Mouse (Mus musculus) limb, embryonic 14.5 days (tissue): ENCODE data around the gene 4930548H24Rik. TPM values are rescaled to one million over a fixed set of nuclear protein-coding genes. Genes with fewer than 3 reads are reported as not detected.

Experiments used
- ATAC-seq: fragments of 200-750 bp; cut with Nextera tagmentation; 2 replicates; pipeline ENCODE4 v1.8.0; 2017; ENCODE audit warnings: low read depth, moderate number of reproducible peaks, moderate TSS enrichment; ENCODE audit not compliant: low FRiP score
- DNase-seq: peaks from one replicate; pipeline ENCODE4 v3.0.0-alpha.2; 2015; ENCODE audit warnings: low spot score
- H3K27ac ChIP-seq: fragments of 300-500 bp; sonication (generic); replicated peaks from 2 replicates; pipeline ENCODE4 v1.5.1; 2014; ENCODE audit warnings: low read depth, mild to moderate bottlenecking, low read length, moderate library complexity, mixed read lengths
- H3K27me3 ChIP-seq: fragments of 300-500 bp; sonication (generic); 2 replicates; pipeline ENCODE4 v1.6.1; 2014; ENCODE audit warnings: low read length, mixed read lengths; ENCODE audit not compliant: control insufficient read depth, insufficient read depth
- H3K36me3 ChIP-seq: fragments of 300-500 bp; sonication (generic); 2 replicates; pipeline ENCODE4 v1.6.1; 2014; ENCODE audit warnings: mild to moderate bottlenecking, low read length, moderate library complexity, mixed read lengths; ENCODE audit not compliant: control insufficient read depth, insufficient read depth
- H3K4me1 ChIP-seq: fragments of 300-500 bp; sonication (generic); 2 replicates; pipeline ENCODE4 v1.6.1; 2014; ENCODE audit warnings: antibody characterized with exemption, low read length, mixed read lengths; ENCODE audit not compliant: control insufficient read depth, insufficient read depth
- H3K4me2 ChIP-seq: fragments of 300-500 bp; sonication (generic); replicated peaks from 2 replicates; pipeline ENCODE4 v1.6.1; 2014; ENCODE audit warnings: low read depth, mild to moderate bottlenecking, low read length, moderate library complexity; ENCODE audit not compliant: severe bottlenecking
- H3K4me3 ChIP-seq: fragments of 300-500 bp; sonication (generic); replicated peaks from 2 replicates; pipeline ENCODE4 v1.5.1; 2014; ENCODE audit warnings: low read length
- H3K9ac ChIP-seq: fragments of 300-500 bp; sonication (generic); 2 replicates; pipeline ENCODE4 v1.6.1; 2014; ENCODE audit warnings: mild to moderate bottlenecking, low read depth, low read length, moderate library complexity; ENCODE audit not compliant: severe bottlenecking
- H3K9me3 ChIP-seq: fragments of 300-500 bp; sonication (generic); 2 replicates; pipeline ENCODE4 v1.6.1; 2016; ENCODE audit warnings: low read length; ENCODE audit not compliant: control insufficient read depth
- POLR2A ChIP-seq: fragments of 200-500 bp; IDR thresholded peaks from 2 replicates; pipeline ENCODE4 v1.8.0; 2012; ENCODE audit warnings: inconsistent platforms, mild to moderate bottlenecking, moderate library complexity, borderline replicate concordance; ENCODE audit not compliant: insufficient read depth, insufficient read length; ENCODE audit errors: extremely low read depth
- WGBS: fragments of 180-500 bp; shearing (Covaris S2); extraction: QIAGEN DNeasy Blood & Tissue Kit; methylation state at CpG from one replicate; pipeline ENCODE4 v1.1.7; 2014; 5-methylcytosine and 5-hydroxymethylcytosine counted together
- polyA plus RNA-seq, 2 experiments: library from polyadenylated mRNA; depleted of rRNA in 1 of 2; stranded (reverse) in 1 of 2; unstranded in 1 of 2; fragments of >200 nt; fragmentation: Nextera tagmentation in 1 of 2; extraction: Ambion mirVana in 1 of 2; gene quantifications; 2 replicates each; pipeline versions ENCODE4 v1.2.1 to v1.2.3; 2012 to 2014

The 4930548H24Rik gene
- polyA plus RNA-seq, 2 experiments: 0.06 TPM; not detected in 1

DNA sequence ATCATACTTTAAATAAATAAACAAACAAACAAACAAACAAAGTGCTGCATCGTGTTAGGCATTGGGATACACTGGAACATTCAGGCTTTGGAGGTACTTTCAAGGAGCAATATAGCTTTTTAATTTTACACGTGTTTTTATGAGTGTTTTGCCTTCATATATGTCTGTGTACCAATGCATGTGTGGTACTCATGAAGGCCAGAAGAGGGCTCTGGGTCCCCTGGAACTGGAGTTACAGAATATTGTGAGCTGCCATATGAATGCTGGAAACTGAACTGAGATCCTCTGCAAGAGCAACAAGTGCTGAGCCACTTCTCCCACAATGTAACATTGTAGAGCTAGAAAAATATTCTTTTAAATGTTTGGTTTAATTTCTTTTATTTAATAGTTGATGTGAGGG is 49.7 kb downstream of the 4930548H24Rik start:
- H3K27me3 ChIP-seq: no peaks in the 10 kb centered on the region
- no peak overlapping the region for H3K4me2 ChIP-seq
- TF ChIP-seq POLR2A: no peak
- H3K4me1 ChIP-seq: no peaks in the 10 kb centered on the region
- DNase-seq (no peak), ATAC-seq (no peak)
- no peak overlapping the region for H3K27ac ChIP-seq
- no peak overlapping the region for H3K4me3 ChIP-seq
- H3K36me3 ChIP-seq: peaks cover 90% of the 10 kb centered on the region
- no peaks in the 10 kb centered on the region for H3K9me3 ChIP-seq
- no peak overlapping the region for H3K9ac ChIP-seq
- 83% methylated on average over 2 of the region's 2 CpGs for WGBS

Other genes with a start within 250 kb of the 4930548H24Rik start
- 161 and 181 TPM in 2 replicates for gene Nrbp1, start 244.9 kb upstream of the 4930548H24Rik start, polyA plus RNA-seq (2012; rRNA removed)
- gene Nrbp1, start 244.9 kb upstream of the 4930548H24Rik start, polyA plus RNA-seq (2014; fragmentation: Nextera tagmentation; extraction: Ambion mirVana): 157 and 166 TPM in 2 replicates
- gene Gm9970, start 244.5 kb upstream of the 4930548H24Rik start, polyA plus RNA-seq (2012; rRNA removed): 0.15 TPM in 1 of 2 replicates, not detected in the other
- gene Gm9970, start 244.5 kb upstream of the 4930548H24Rik start, polyA plus RNA-seq (2014; fragmentation: Nextera tagmentation; extraction: Ambion mirVana): 0.40 TPM in 1 of 2 replicates, not detected in the other
- 25.2 and 31.4 TPM in 2 replicates for gene Krtcap3, start 234.0 kb upstream of the 4930548H24Rik start, polyA plus RNA-seq (2012; rRNA removed)
- 10.2 and 16.4 TPM in 2 replicates for gene Krtcap3, start 234.0 kb upstream of the 4930548H24Rik start, polyA plus RNA-seq (2014; fragmentation: Nextera tagmentation; extraction: Ambion mirVana)
- gene Ift172, start 194.6 kb upstream of the 4930548H24Rik start, polyA plus RNA-seq (2012; rRNA removed): 53.3 and 64.2 TPM in 2 replicates
- gene Ift172, start 194.6 kb upstream of the 4930548H24Rik start, polyA plus RNA-seq (2014; fragmentation: Nextera tagmentation; extraction: Ambion mirVana): 41.6 and 46.1 TPM in 2 replicates
- gene Fndc4, start 189.7 kb upstream of the 4930548H24Rik start, polyA plus RNA-seq (2012; rRNA removed): 174 and 211 TPM in 2 replicates
- gene Fndc4, start 189.7 kb upstream of the 4930548H24Rik start, polyA plus RNA-seq (2014; fragmentation: Nextera tagmentation; extraction: Ambion mirVana): 93.9 and 101 TPM in 2 replicates
- 0.47 and 1.2 TPM in 2 replicates for gene Gckr, start 188.3 kb upstream of the 4930548H24Rik start, polyA plus RNA-seq (2012; rRNA removed)
- gene Gckr, start 188.3 kb upstream of the 4930548H24Rik start, polyA plus RNA-seq (2014; fragmentation: Nextera tagmentation; extraction: Ambion mirVana): 0.36 TPM in 1 of 2 replicates, not detected in the other
- gene Zfp512, start 33.3 kb upstream of the 4930548H24Rik start, polyA plus RNA-seq (2012; rRNA removed): 40.9 and 41.5 TPM in 2 replicates
- gene Zfp512, start 33.3 kb upstream of the 4930548H24Rik start, polyA plus RNA-seq (2014; fragmentation: Nextera tagmentation; extraction: Ambion mirVana): 38.1 and 47.1 TPM in 2 replicates
- gene Gpn1, start 9.0 kb downstream of the 4930548H24Rik start, polyA plus RNA-seq (2012; rRNA removed): 25.7 and 27.8 TPM in 2 replicates
- 47.1 and 53.4 TPM in 2 replicates for gene Gpn1, start 9.0 kb downstream of the 4930548H24Rik start, polyA plus RNA-seq (2014; fragmentation: Nextera tagmentation; extraction: Ambion mirVana)
- 19.5 and 20.2 TPM in 2 replicates for gene Slc4a1ap, start 41.3 kb downstream of the 4930548H24Rik start, polyA plus RNA-seq (2012; rRNA removed)
- gene Slc4a1ap, start 41.3 kb downstream of the 4930548H24Rik start, polyA plus RNA-seq (2014; fragmentation: Nextera tagmentation; extraction: Ambion mirVana): 23.9 and 27.7 TPM in 2 replicates
- gene Supt7l, start 42.1 kb downstream of the 4930548H24Rik start, polyA plus RNA-seq (2012; rRNA removed): 18.0 and 20.9 TPM in 2 replicates
- gene Supt7l, start 42.1 kb downstream of the 4930548H24Rik start, polyA plus RNA-seq (2014; fragmentation: Nextera tagmentation; extraction: Ambion mirVana): 11.4 and 13.7 TPM in 2 replicates
- gene Mrpl33, start 111.2 kb downstream of the 4930548H24Rik start, polyA plus RNA-seq (2012; rRNA removed): 76.9 and 138 TPM in 2 replicates
- 266 and 312 TPM in 2 replicates for gene Mrpl33, start 111.2 kb downstream of the 4930548H24Rik start, polyA plus RNA-seq (2014; fragmentation: Nextera tagmentation; extraction: Ambion mirVana)
- 1.5 and 1.9 TPM in 2 replicates for gene Rbks, start 211.9 kb downstream of the 4930548H24Rik start, polyA plus RNA-seq (2012; rRNA removed)
- 2.2 and 3.0 TPM in 2 replicates for gene Rbks, start 211.9 kb downstream of the 4930548H24Rik start, polyA plus RNA-seq (2014; fragmentation: Nextera tagmentation; extraction: Ambion mirVana)
- gene Babam2, start 211.9 kb downstream of the 4930548H24Rik start, polyA plus RNA-seq (2012; rRNA removed): 22.7 and 23.4 TPM in 2 replicates
- gene Babam2, start 211.9 kb downstream of the 4930548H24Rik start, polyA plus RNA-seq (2014; fragmentation: Nextera tagmentation; extraction: Ambion mirVana): 27.7 and 35.8 TPM in 2 replicates